ENCODE assay signal across 11 mouse cellular contexts in the genomic region with DNA sequence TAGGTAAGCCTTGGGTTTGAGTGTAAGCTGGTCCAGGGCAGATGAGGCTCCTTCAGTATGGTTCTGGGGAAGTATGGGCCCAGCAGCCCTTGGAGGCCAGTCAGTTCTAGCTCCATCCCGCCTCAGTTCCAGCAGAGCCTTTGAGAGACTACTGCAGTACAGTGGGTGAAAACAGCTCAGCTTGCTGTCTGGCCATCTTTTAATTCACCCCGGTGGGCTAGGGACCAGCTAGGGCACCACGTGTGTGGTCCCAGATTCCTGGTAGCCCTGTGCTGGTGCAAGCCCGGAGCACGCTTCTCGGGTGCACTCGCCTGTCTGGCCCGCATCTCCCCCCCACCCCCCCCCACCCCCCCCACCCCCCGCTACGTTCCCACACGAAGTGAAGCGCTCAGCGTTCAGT. TPM values are rescaled to one million over a fixed set of nuclear protein-coding genes. Genes with fewer than 3 reads are reported as not detected.
DNase-seq lines count a peak whose midpoint lies in the region; ATAC-seq and TF ChIP-seq lines count a peak whose summit lies in the region.
"Had no signal": no experiment of that assay in that cellular context is flagged by ENCODE, and none has a peak within 500 bp of the region (broad histone marks: within the 10 kb centered on the region; RNA-seq: fewer than 3 reads in every experiment).

No protein-coding gene starts in this region.

- H3K4me2 ChIP-seq in forebrain, embryonic 12.5 days, result peak overlapping the region; percentile 44
- H3K4me2 ChIP-seq in limb, embryonic 12.5 days, result peak overlapping the region; percentile 52
- H3K4me2 ChIP-seq in neural tube, embryonic 12.5 days (replicated peaks), result peak overlapping the region; percentile 50
- H3K4me2 ChIP-seq: embryonic facial prominence, embryonic 15.5 days; hindbrain, embryonic 15.5 days had no signal

- H3K4me1 ChIP-seq in forebrain, embryonic 12.5 days, result peaks cover 12% of the 10 kb centered on the region
- peaks cover 17% of the 10 kb centered on the region for H3K4me1 ChIP-seq in limb, embryonic 12.5 days (replicated peaks)
- H3K4me1 ChIP-seq in neural tube, embryonic 12.5 days, result peaks cover 9% of the 10 kb centered on the region

- intact Hi-C loops in left cerebral cortex, postnatal 4 days (cut with DNase I), result no loop called here
- intact Hi-C loops in left cerebral cortex, adult 2 months (cut with DNase I), result no loop called here
- intact Hi-C loops in left cerebral cortex, postnatal 25 days (cut with DNase I), result loop anchor here (10.0 kb wide), 1 partner anchor 403 kb away; no protein-coding TSS in a partner anchor
- intact Hi-C loops in gastrocnemius, postnatal 36 days (cut with DNase I), result no loop called here

- no peak overlapping the region for H3K27ac ChIP-seq in left cerebral cortex, adult 2 months
- H3K27ac ChIP-seq in forebrain, embryonic 12.5 days, result no peak overlapping the region
- H3K27ac ChIP-seq in limb, embryonic 12.5 days, result no peak overlapping the region
- no peak overlapping the region for H3K27ac ChIP-seq in neural tube, embryonic 12.5 days
- H3K27ac ChIP-seq: embryonic facial prominence, embryonic 15.5 days; hindbrain, embryonic 15.5 days had no signal

- no peak overlapping the region for H3K4me3 ChIP-seq in left cerebral cortex, adult 2 months
- H3K4me3 ChIP-seq in forebrain, embryonic 12.5 days (replicated peaks), result no peak overlapping the region
- peak overlapping the region; percentile 24; the same call in 1 of the 2 replicates for H3K4me3 ChIP-seq in limb, embryonic 12.5 days (replicated peaks)
- no peak overlapping the region for H3K4me3 ChIP-seq in neural tube, embryonic 12.5 days
- H3K4me3 ChIP-seq: embryonic facial prominence, embryonic 15.5 days; hindbrain, embryonic 15.5 days had no signal

- peak; percentile 43; the same call in 1 of the 2 replicates for ATAC-seq in forebrain, embryonic 12.5 days (ENCODE audit: low FRiP score)
- 0 out of 2 replicates have a peak, but pooled peaks have one; percentile 26 for ATAC-seq in limb, embryonic 12.5 days (ENCODE audit: insufficient number of reproducible peaks, insufficient read depth, low FRiP score, low TSS enrichment, low read depth)
- peak; percentile 41; the same call in 1 of the 2 replicates for ATAC-seq in neural tube, embryonic 12.5 days (ENCODE audit: low FRiP score, low read depth)

- H3K9me3 ChIP-seq in forebrain, embryonic 12.5 days, result no peaks in the 10 kb centered on the region
- no peaks in the 10 kb centered on the region for H3K9me3 ChIP-seq in limb, embryonic 12.5 days
- no peaks in the 10 kb centered on the region for H3K9me3 ChIP-seq in neural tube, embryonic 12.5 days
- H3K9me3 ChIP-seq: embryonic facial prominence, embryonic 15.5 days; hindbrain, embryonic 15.5 days had no signal

- no peaks in the 10 kb centered on the region for H3K36me3 ChIP-seq in forebrain, embryonic 12.5 days (replicated peaks)
- H3K36me3 ChIP-seq in limb, embryonic 12.5 days, result no peaks in the 10 kb centered on the region
- H3K36me3 ChIP-seq in neural tube, embryonic 12.5 days, result no peaks in the 10 kb centered on the region
- H3K36me3 ChIP-seq: embryonic facial prominence, embryonic 15.5 days; G1E; hindbrain, embryonic 15.5 days had no signal

- 0% methylated on average over 9 of the region's 13 CpGs for WGBS in forebrain, embryonic 12.5 days
- 2% methylated on average over 6 of the region's 13 CpGs for WGBS in limb, embryonic 12.5 days
- WGBS in neural tube, embryonic 12.5 days, result 0% methylated on average over 9 of the region's 13 CpGs

- H3K9ac ChIP-seq in forebrain, embryonic 12.5 days, result no peak overlapping the region
- H3K9ac ChIP-seq in limb, embryonic 12.5 days (replicated peaks), result no peak overlapping the region
- H3K9ac ChIP-seq in neural tube, embryonic 12.5 days, result no peak overlapping the region
- H3K9ac ChIP-seq: embryonic facial prominence, embryonic 15.5 days; hindbrain, embryonic 15.5 days had no signal

- DNase-seq in left cerebral cortex, postnatal 4 days, result peak; percentile 11
- no peak for DNase-seq in left cerebral cortex, adult 2 months (ENCODE audit: extremely low spot score in 1 of 2, low spot score in 2 of 2)
- DNase-seq in left cerebral cortex, postnatal 25 days (ENCODE audit: low spot score in 2 of 2), result no peak
- no peak for DNase-seq in gastrocnemius, postnatal 36 days
- no peak for DNase-seq in urinary bladder, adult 2 months (ENCODE audit: low spot score)

- peaks cover 72% of the 10 kb centered on the region for H3K27me3 ChIP-seq in forebrain, embryonic 12.5 days
- peaks cover 57% of the 10 kb centered on the region for H3K27me3 ChIP-seq in limb, embryonic 12.5 days
- peaks cover 55% of the 10 kb centered on the region for H3K27me3 ChIP-seq in neural tube, embryonic 12.5 days (replicated peaks)

- TF ChIP-seq CTCF in left cerebral cortex, adult 2 months (IDR thresholded peaks at IDR 0.05), result no peak

RNA-seq across cellular contexts. Expression of a gene that starts 2.1 kb away (rescaled TPM):
- total RNA-seq in left cerebral cortex, postnatal 4 days (2021), result 1 to 10 TPM in 1 of 2 experiments, under 1 TPM in 1; 0.52 to 1.4 TPM
- total RNA-seq in left cerebral cortex, adult 2 months (2021), result not detected
- polyA plus RNA-seq in forebrain, embryonic 12.5 days (2016; fragmentation: Nextera tagmentation; extraction: Ambion mirVana), result 0.64 and 0.77 TPM in 2 replicates
- polyA plus RNA-seq in limb, embryonic 12.5 days (2016; fragmentation: Nextera tagmentation; extraction: Ambion mirVana), result 0.34 and 0.35 TPM in 2 replicates
- 1.3 and 1.8 TPM in 2 replicates for polyA plus RNA-seq in neural tube, embryonic 12.5 days (2016; fragmentation: Nextera tagmentation; extraction: Ambion mirVana)
- not detected for total RNA-seq in left cerebral cortex, postnatal 25 days (2021)
- under 1 TPM; 0.18 to 0.37 TPM for total RNA-seq in gastrocnemius, postnatal 36 days (2021)
- 1.1 and 1.3 TPM in 2 replicates for polyA plus RNA-seq in urinary bladder, adult 2 months (2012; rRNA removed)
- polyA plus RNA-seq: G1E had no signal
